Mouse (Mus musculus) megakaryocyte progenitor cell, adult 5-6 weeks (primary cell): Measurements from ENCODE around the gene Iqcc. TPM values are rescaled to one million over a fixed set of nuclear protein-coding genes. Genes with fewer than 3 reads are reported as not detected.

ENCODE experiments used
- ATAC-seq: replicated peaks from 2 replicates; pipeline ENCODE4 v1.8.0; 2016; ENCODE audit warnings: mild to moderate bottlenecking, moderate TSS enrichment, inconsistent platforms; ENCODE audit not compliant: poor library complexity
- total RNA-seq, 2 experiments: library from RNA; stranded (forward) in 1 of 2; stranded (reverse) in 1 of 2; fragments of 157-497, 149-512 nt in 1 of 2; fragments of 200-1000 nt in 1 of 2; gene quantifications; 2 replicates each; pipeline versions ENCODE4 v1.2.3 to v1.2.4; 2015 to 2017

The Iqcc gene
- total RNA-seq (2015) (11.3 and 17.5 TPM in 2 replicates), total RNA-seq (2017) (16.8 and 17.9 TPM in 2 replicates)

- ATAC-seq = peak; percentile 88
Observed at GRCm38 (mm10) chr4:129618786-129619691, at the start of gene Iqcc. Gene Iqcc (minus strand): TSS chr4:129619099.

GRCm38 (mm10) chr4:129662255-129662813, 43.4 kb upstream of the Iqcc start:
- ATAC-seq = no peak

GRCm38 (mm10) chr4:129661584-129661983, 42.7 kb upstream of the Iqcc start:
- ATAC-seq = no peak

GRCm38 (mm10) chr4:129654770-129655169, 35.9 kb upstream of the Iqcc start:
- no peak for ATAC-seq

- ATAC-seq = no peak
Observed at GRCm38 (mm10) chr4:129650359-129650758, 31.5 kb upstream of the Iqcc start.

- ATAC-seq = no peak
Observed at GRCm38 (mm10) chr4:129648656-129649055, 29.8 kb upstream of the Iqcc start.

GRCm38 (mm10) chr4:129645204-129645603, 26.3 kb upstream of the Iqcc start:
- no peak for ATAC-seq

GRCm38 (mm10) chr4:129641756-129642155, 22.9 kb upstream of the Iqcc start:
- ATAC-seq = no peak

- ATAC-seq = peak; percentile 88
Observed at GRCm38 (mm10) chr4:129640638-129641467, 22.0 kb upstream of the Iqcc start, which contains the start of gene Txlna. Gene Txlna (minus strand): TSS chr4:129641065.

- ATAC-seq = 0 out of 2 replicates have a peak, but pooled peaks have one; percentile 3
Observed at GRCm38 (mm10) chr4:129640101-129640637, 21.3 kb upstream of the Iqcc start.

- ATAC-seq = no peak
Observed at GRCm38 (mm10) chr4:129639221-129639620, 20.3 kb upstream of the Iqcc start.

GRCm38 (mm10) chr4:129633852-129634251, 15.0 kb upstream of the Iqcc start:
- peak; percentile 55 for ATAC-seq

GRCm38 (mm10) chr4:129631867-129632266, 13.0 kb upstream of the Iqcc start:
- no peak for ATAC-seq

GRCm38 (mm10) chr4:129630944-129631343, 12.0 kb upstream of the Iqcc start:
- ATAC-seq = no peak

- no peak for ATAC-seq
Observed at GRCm38 (mm10) chr4:129626035-129626434, 7.1 kb upstream of the Iqcc start.

GRCm38 (mm10) chr4:129625496-129625895, 6.6 kb upstream of the Iqcc start:
- ATAC-seq = no peak

GRCm38 (mm10) chr4:129625029-129625370, 6.1 kb upstream of the Iqcc start:
- ATAC-seq = peak; percentile 50

GRCm38 (mm10) chr4:129624281-129625028, 5.6 kb upstream of the Iqcc start:
- ATAC-seq = peak; percentile 91

GRCm38 (mm10) chr4:129623681-129624091, 4.8 kb upstream of the Iqcc start, which contains the start of gene Ccdc28b:
Gene Ccdc28b (minus strand): TSS chr4:129623947.
- 0 out of 2 replicates have a peak, but pooled peaks have one; percentile 4 for ATAC-seq
